Mouse (Mus musculus) liver, postnatal 0 days (tissue): ENCODE data around the gene Txlnb. TPM values are rescaled to one million over a fixed set of nuclear protein-coding genes. Genes with fewer than 3 reads are reported as not detected.

Source experiments
- ATAC-seq: fragments of 200-750 bp; cut with Nextera tagmentation; 2 replicates; pipeline ENCODE4 v1.8.0; 2017; ENCODE audit warnings: mild to moderate bottlenecking, moderate library complexity
- DNase-seq: peaks from one replicate; pipeline ENCODE4 v3.0.0-alpha.2; 2016
- H3K27ac ChIP-seq: fragments of 300-500 bp; sonication (generic); 2 replicates; pipeline ENCODE4 v1.5.1; 2014; ENCODE audit warnings: antibody characterized with exemption, moderate library complexity, mild to moderate bottlenecking, low read depth
- H3K27me3 ChIP-seq: fragments of 300-500 bp; sonication (generic); 2 replicates; pipeline ENCODE4 v1.6.1; 2014; ENCODE audit warnings: low read length, control low read depth, mixed read lengths; ENCODE audit not compliant: insufficient read depth
- H3K36me3 ChIP-seq: fragments of 300-500 bp; sonication (generic); replicated peaks from 2 replicates; pipeline ENCODE4 v1.6.1; 2014; ENCODE audit warnings: mild to moderate bottlenecking, control low read depth, low read length, moderate library complexity, mixed read lengths; ENCODE audit not compliant: insufficient read depth
- H3K4me1 ChIP-seq: fragments of 300-500 bp; sonication (generic); 2 replicates; pipeline ENCODE4 v1.6.1; 2014; ENCODE audit warnings: antibody characterized with exemption, mild to moderate bottlenecking, control low read depth; ENCODE audit not compliant: insufficient read depth
- H3K4me2 ChIP-seq: fragments of 300-500 bp; sonication (generic); 2 replicates; pipeline ENCODE4 v1.6.1; 2014; ENCODE audit warnings: low read depth, mild to moderate bottlenecking, low read length, moderate library complexity, mixed read lengths
- H3K4me3 ChIP-seq: fragments of 300-500 bp; sonication (generic); 2 replicates; pipeline ENCODE4 v1.5.1; 2014; ENCODE audit warnings: low read depth, low read length
- H3K9ac ChIP-seq: fragments of 300-500 bp; sonication (generic); replicated peaks from 2 replicates; pipeline ENCODE4 v1.6.1; 2014; ENCODE audit warnings: mild to moderate bottlenecking, moderate library complexity
- H3K9me3 ChIP-seq: fragments of 300-500 bp; sonication (generic); 2 replicates; pipeline ENCODE4 v1.6.1; 2016; ENCODE audit warnings: mild to moderate bottlenecking, control low read depth, low read length, mixed read lengths
- CTCF ChIP-seq: sonication (generic); IDR thresholded peaks from 2 replicates; pipeline ENCODE4 v1.5.1; 2016; ENCODE audit warnings: antibody characterized with exemption, low read depth
- EP300 ChIP-seq: IDR thresholded peaks from 2 replicates; pipeline ENCODE4 v1.6.1; 2016; ENCODE audit warnings: antibody characterized with exemption, low read depth, mild to moderate bottlenecking
- WGBS: fragments of 180-500 bp; shearing (Covaris S2); extraction: QIAGEN DNeasy Blood & Tissue Kit; methylation state at CpG from one replicate; pipeline ENCODE4 v1.1.7; 2014; ENCODE audit not compliant: insufficient replicate concordance; 5-methylcytosine and 5-hydroxymethylcytosine counted together
- polyA plus RNA-seq: library from polyadenylated mRNA; unstranded; fragments of >200 nt; fragmentation: Nextera tagmentation; extraction: Ambion mirVana; gene quantifications from 2 replicates; pipeline ENCODE4 v1.2.1, GENCODE M21; 2015

The Txlnb gene
- polyA plus RNA-seq, 1 experiment from 2014 or later = 0.05 TPM

GRCm38 (mm10) chr10:17869822-17870662 lies 74.0 kb downstream of the Txlnb start:
- peak; percentile 57 for ATAC-seq
- WGBS = 41% methylated on average over 5 of the region's 5 CpGs
- TF ChIP-seq EP300 = no peak
- TF ChIP-seq CTCF = peak; percentile 90

GRCm38 (mm10) chr10:17878002-17878919 lies 82.2 kb downstream of the Txlnb start:
- 64% methylated on average over 8 of the region's 8 CpGs for WGBS
- H3K9me3 ChIP-seq = no peaks in the 10 kb centered on the region
- H3K27ac ChIP-seq = no peak overlapping the region
- no peaks in the 10 kb centered on the region for H3K27me3 ChIP-seq
- no peak for TF ChIP-seq EP300
- TF ChIP-seq CTCF = no peak
- no peaks in the 10 kb centered on the region for H3K36me3 ChIP-seq
- no peak for ATAC-seq
- no peak overlapping the region for H3K4me2 ChIP-seq
- no peak overlapping the region for H3K4me3 ChIP-seq
- no peak overlapping the region for H3K9ac ChIP-seq
- no peaks in the 10 kb centered on the region for H3K4me1 ChIP-seq
- DNase-seq = no peak

More at GRCm38 (mm10) chr10:17869822-17870662, 74.0 kb downstream of the Txlnb start:
- H3K27me3 ChIP-seq = no peaks in the 10 kb centered on the region
- H3K27ac ChIP-seq = no peak overlapping the region
- H3K4me3 ChIP-seq = no peak overlapping the region
- H3K9ac ChIP-seq = no peak overlapping the region
- no peaks in the 10 kb centered on the region for H3K9me3 ChIP-seq
- no peak overlapping the region for H3K4me2 ChIP-seq
- no peaks in the 10 kb centered on the region for H3K4me1 ChIP-seq
- peak; percentile 51 for DNase-seq
- H3K36me3 ChIP-seq = no peaks in the 10 kb centered on the region

GRCm38 (mm10) chr10:17880038-17880437 lies 84.0 kb downstream of the Txlnb start:
- TF ChIP-seq CTCF (no peak), EP300 (no peak)
- no peak overlapping the region for H3K4me3 ChIP-seq
- no peak for ATAC-seq

GRCm38 (mm10) chr10:17880724-17881123 lies 84.7 kb downstream of the Txlnb start:
- H3K4me3 ChIP-seq = no peak overlapping the region
- no peak overlapping the region for H3K27ac ChIP-seq
- no peak for ATAC-seq
- WGBS = 56% methylated on average over 2 of the region's 2 CpGs
- no peak overlapping the region for H3K9ac ChIP-seq
- H3K4me1 ChIP-seq = no peaks in the 10 kb centered on the region
- no peaks in the 10 kb centered on the region for H3K9me3 ChIP-seq
- DNase-seq = no peak
- H3K36me3 ChIP-seq = no peaks in the 10 kb centered on the region
- no peak for TF ChIP-seq EP300
- no peak overlapping the region for H3K4me2 ChIP-seq
- no peaks in the 10 kb centered on the region for H3K27me3 ChIP-seq

More at GRCm38 (mm10) chr10:17880038-17880437, 84.0 kb downstream of the Txlnb start:
- Histone ChIP-seq H3K4me2 (no peak overlapping the region), H3K36me3 (no peaks in the 10 kb centered on the region), H3K27ac (no peak overlapping the region), H3K27me3 (no peaks in the 10 kb centered on the region), H3K9me3 (no peaks in the 10 kb centered on the region), H3K9ac (no peak overlapping the region), H3K4me1 (no peaks in the 10 kb centered on the region)
- WGBS = 79% methylated on average over 3 of the region's 3 CpGs
- DNase-seq = no peak

Other genes starting within 250 kb of the Txlnb start
- 17.0 and 17.1 TPM in 2 replicates for gene Cited2, start 73.0 kb upstream of the Txlnb start, polyA plus RNA-seq
- 2.3 and 2.4 TPM in 2 replicates for gene Heca, start 151.8 kb downstream of the Txlnb start, polyA plus RNA-seq
- gene Abracl, start 227.1 kb downstream of the Txlnb start, polyA plus RNA-seq = 58.6 and 61.7 TPM in 2 replicates